Mouse (Mus musculus): ENCODE measurements around the gene Rnf43.

Rnf43 gene

DNA sequence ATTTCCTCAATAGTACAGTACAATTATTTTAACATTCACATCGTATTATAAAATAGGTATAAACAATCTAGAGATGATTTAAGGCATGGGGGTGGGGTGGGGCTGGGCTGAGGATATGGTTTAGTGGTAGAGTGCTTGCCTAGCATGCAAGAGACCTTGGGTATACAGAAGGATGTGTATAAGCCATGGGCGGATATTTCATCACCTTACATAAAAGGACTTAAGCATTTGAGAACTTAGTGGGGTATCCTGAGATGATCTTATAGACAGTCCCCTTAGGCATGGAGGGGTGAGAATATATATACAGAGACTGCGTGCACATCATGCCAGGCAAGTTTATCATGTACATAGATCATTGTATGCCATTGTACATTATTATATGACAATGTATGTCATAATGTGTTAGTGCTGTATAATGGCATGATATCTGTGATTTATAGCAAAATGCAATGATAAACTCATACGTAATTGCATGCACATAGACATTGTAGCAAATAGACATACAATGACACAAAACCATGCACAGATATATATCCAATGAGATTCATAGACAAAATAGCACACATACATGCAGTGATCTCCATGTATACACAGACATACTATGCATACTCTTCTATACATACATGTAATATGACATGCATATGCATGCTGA, 96.6 kb downstream of the Rnf43 start:
- no peak for DNase-seq (ENCODE audit: low read depth in 2 of 2, low spot score in 2 of 2)

DNA sequence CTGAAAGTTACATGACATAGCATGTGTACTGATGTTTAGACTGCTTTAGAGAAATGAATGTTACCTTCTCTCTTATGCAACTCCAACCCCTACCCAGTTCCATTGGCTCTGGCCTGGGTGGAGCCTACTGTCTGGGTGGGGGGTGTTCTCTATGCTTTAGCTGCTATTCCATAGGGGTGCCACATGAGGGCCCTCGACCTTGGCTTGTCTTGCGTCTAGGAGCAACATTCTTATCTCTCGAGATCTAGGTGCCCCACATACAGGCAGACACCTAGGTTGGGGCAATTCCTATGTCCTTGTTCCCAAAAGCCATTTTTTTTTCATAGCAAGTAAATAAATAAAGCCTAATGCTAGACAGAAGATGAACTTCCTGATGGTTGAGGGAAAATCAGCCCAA, 97.1 kb downstream of the Rnf43 start:
- peak; percentile 69 to 83 for DNase-seq (ENCODE audit: low read depth in 2 of 2, low spot score in 2 of 2)

DNA sequence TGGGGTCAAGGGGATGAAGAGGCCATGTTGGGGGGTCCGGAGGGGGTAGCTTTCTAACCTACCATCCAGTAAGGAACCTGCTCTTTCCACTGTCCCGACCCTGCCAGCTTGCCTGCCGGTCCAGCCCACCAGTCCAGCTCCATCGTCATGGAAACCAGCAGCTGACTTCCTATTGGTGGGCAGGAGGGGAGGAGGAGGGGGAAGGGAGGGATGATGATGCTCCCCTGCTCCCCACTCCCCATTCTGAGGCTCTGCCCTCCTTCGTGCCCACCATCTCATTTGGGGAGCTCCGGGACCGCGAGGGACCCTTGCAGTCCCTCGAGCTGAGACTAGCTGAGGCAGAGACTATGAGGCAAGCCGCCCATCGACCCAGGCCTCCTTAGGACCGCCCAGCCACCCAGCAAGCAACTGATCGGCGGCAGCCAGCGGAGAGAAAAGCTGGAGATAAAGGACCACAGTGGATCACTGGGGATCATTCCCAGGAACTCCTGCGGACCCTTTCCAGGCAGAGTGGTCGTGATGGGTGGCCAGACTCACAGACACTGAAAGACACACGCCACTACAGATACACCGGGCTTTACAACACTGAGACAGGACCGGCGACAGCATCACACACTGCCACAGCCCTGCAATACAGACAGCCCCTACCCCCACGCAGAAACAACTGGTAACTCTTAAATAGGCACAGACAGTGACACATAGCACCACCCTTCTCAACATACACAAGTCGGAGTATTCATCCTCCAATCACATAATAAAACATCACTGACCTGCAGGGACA, 98.0 kb downstream of the Rnf43 start, which contains the start of gene Tspoap1:
Tspoap1 (plus strand) TSS at position 241 of the 781 bp plus-strand sequence.
- no peak for DNase-seq (ENCODE audit: low read depth in 2 of 2, low spot score in 2 of 2)

GRCm38 (mm10) chr11:87761181-87761721, 98.7 kb downstream of the Rnf43 start:
- DNase-seq (ENCODE audit: low read depth in 2 of 2, low spot score in 2 of 2) = no peak

- DNase-seq (ENCODE audit: low read depth in 2 of 2, low spot score in 2 of 2) = no peak
Observed at GRCm38 (mm10) chr11:87761806-87762701, 99.5 kb downstream of the Rnf43 start.

GRCm38 (mm10) chr11:87762702-87763385, 100.3 kb downstream of the Rnf43 start:
- DNase-seq (ENCODE audit: low read depth in 2 of 2, low spot score in 2 of 2) = no peak

DNA sequence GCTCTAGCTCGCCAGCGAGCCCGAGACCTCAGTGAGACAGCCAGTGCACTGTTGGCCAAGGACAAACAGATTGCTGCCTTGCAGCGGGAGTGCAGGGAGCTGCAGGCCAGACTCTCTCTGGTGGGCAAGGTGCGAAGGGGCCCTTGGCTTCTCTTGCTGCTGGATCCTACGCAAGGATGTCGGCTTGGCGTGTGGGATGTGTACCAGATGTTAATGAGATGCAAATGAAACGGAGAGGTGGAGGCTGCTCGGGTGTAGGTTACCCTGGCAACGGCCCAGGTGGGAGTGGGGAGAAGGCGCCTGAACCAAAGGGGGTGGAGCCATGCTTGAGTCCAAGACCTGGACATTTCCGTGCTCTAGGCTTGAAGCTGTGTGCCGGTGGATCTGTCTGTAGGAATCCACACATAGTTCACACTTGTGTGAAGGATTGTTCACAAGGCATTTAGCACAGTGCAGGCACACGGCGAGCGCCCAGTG, 101.0 kb downstream of the Rnf43 start:
- DNase-seq (ENCODE audit: low read depth in 2 of 2, low spot score in 2 of 2) = no peak

DNA sequence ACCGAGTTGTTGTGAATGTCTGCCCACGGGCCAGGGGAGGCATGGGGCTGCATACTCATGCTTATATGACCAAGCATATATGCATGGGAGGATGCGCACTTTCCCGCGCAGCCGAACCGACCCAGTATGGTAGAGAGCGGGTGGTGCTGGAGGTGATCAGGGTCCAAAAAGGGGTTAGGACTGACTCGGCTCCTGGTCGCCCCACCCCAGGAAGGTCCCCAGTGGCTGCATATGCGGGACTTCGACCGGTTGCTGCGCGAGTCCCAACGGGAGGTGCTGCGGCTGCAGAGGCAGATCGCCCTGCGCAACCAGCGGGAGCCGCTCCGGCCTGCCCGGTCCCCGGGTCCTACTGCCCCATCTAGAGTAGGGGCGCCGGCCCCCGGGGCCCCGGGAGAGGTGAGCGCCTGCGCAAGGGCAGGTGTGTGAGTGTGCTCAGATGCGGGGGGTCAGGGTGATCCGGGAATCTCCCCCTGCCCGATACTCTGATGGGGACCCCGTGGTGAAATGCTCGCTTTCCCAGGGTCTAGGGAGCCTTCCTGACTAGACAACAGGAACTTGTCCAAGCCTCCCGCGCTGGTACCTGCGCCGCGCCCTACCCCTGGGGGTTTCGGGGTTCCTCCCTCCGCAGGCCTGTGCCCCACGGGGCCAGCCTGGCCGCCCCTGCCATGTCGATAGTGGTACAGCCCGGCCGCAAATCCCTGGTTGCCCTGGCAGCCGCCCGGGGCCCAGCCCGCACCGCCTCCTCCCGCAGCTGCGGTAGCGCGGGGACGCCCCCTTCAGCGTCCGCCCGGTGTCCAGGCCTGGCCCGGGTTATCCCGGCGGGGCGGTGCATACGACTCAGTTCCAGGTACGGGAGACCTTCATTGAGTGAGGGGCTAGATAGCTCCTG, 101.7 kb downstream of the Rnf43 start:
- no peak for DNase-seq (ENCODE audit: low read depth in 2 of 2, low spot score in 2 of 2)

DNA sequence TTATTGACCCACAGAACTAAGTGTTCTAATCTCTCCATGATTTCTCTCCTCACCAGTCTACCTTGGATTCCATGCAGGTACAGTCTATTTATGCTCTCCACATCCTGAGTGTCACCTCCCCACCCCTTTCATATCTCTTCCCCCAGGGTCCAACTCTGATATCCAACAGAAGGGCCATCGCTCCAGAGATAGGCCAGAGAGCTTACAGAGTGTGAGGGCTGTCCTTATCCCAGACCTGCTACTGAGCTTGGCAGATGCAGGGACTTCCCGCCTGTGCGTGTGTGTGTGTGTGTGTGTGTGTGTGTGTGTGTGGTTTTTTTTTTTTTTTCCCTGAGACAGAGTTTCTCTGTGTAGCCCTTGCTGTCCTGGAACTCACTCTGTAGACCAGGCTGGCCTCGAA, 106.2 kb downstream of the Rnf43 start:
- DNase-seq (ENCODE audit: low read depth in 2 of 2, low spot score in 2 of 2) = no peak

DNA sequence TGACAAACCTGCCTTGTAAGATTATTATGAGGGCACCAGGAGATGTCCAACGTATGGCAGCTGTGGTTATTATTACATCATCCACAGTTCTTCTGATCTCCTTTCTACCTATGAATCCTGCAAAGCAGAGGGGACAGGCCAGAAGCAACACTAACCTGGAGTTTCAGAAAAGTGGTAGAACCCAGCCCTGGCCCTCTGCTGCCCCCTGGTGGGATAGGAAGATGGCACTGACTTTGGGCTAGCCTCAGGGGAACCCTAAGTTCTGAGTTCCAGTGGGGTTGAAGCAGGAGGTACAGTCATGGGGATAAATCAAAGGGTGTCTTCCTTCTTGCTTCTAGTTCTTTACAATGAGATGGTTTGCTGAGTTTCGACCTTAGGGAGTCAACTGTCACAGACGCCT, 108.5 kb downstream of the Rnf43 start:
- DNase-seq (ENCODE audit: low read depth in 2 of 2, low spot score in 2 of 2) = peak; percentile 84 to 91

DNA sequence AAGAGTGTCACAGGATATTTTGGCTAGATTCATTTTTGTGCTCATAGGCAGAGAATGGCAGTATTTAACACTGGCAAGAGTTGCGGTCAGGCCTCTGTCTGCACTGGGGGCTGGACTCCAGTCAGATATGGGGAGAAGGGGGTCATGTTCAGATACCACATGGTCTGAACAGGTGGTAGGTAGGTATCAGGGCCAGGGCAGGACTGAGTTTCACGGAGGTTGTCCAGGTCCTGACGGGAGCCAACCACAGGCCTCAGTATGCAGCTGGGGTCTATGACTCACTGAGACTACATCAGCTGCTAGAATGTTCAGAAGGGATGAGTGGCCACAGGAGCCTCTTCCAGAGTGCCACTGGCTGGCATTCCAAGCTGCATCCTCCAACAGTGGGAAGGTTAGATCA, 109.8 kb downstream of the Rnf43 start:
- DNase-seq (ENCODE audit: low read depth in 2 of 2, low spot score in 2 of 2) = no peak

DNA sequence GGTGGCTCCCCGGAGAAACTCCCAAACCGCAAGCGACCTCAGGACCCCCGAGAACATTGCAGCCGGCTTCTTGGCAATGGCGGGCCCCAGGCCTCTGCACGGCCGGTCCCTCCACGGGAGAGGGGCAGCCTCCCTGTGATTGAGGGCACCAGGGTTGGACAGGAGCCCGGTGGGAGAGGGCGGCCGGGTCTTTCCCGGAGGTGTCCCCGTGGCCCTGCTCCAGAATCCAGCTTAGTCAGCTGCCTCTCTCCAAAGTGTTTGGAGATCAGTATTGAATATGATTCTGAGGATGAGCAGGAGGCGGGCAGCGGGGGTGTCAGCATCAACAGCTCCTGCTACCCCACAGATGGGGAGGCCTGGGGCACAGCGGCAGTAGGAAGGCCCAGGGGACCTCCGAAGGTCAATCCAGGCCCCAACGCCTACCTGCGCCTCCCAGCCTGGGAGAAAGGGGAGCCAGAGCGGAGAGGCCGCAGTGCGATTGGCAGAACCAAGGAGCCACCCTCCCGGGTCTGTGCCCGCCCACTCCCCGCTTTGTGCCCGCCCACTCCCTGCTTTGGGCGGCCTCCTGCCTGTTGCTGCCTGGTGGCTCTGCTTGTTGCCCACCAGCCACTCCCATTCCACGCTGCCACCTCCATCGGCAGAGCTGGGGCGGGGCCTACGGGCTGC, 115.7 kb downstream of the Rnf43 start:
- DNase-seq (ENCODE audit: low read depth in 2 of 2, low spot score in 2 of 2) = no peak

- DNase-seq (ENCODE audit: low read depth in 2 of 2, low spot score in 2 of 2) = no peak
Observed at GRCm38 (mm10) chr11:87778915-87779314, 116.4 kb downstream of the Rnf43 start.

GRCm38 (mm10) chr11:87779392-87779791, 116.9 kb downstream of the Rnf43 start:
- DNase-seq (ENCODE audit: low read depth in 2 of 2, low spot score in 2 of 2) = no peak

- no peak for DNase-seq (ENCODE audit: low read depth in 2 of 2, low spot score in 2 of 2)
Observed at GRCm38 (mm10) chr11:87780130-87780529, 117.6 kb downstream of the Rnf43 start.
